Mouse (Mus musculus): ENCODE data around the gene Cdk4. TPM values are rescaled to one million over a fixed set of nuclear protein-coding genes. Genes with fewer than 3 reads are reported as not detected.
"Not testable (repeated sequence)": the region's sequence is repeated elsewhere in the genome, so short reads cannot be mapped to it uniquely, and the experiment has no call there.

Gene Cdk4
- total RNA-seq, 1 experiment from 2014 or later = 483 TPM

- peak; percentile 14 to 20; a peak in 2 of 4 replicates for ATAC-seq (replicated peaks in 1 of 2; ENCODE audit: insufficient read depth in 1 of 2, low FRiP score in 2 of 2, low TSS enrichment in 1 of 2, low read depth in 1 of 2, poor library complexity in 2 of 2, severe bottlenecking in 2 of 2)
These were observed 13.8 kb upstream of the Cdk4 start for GRCm38 (mm10) chr10:127049395-127050118.

DNA sequence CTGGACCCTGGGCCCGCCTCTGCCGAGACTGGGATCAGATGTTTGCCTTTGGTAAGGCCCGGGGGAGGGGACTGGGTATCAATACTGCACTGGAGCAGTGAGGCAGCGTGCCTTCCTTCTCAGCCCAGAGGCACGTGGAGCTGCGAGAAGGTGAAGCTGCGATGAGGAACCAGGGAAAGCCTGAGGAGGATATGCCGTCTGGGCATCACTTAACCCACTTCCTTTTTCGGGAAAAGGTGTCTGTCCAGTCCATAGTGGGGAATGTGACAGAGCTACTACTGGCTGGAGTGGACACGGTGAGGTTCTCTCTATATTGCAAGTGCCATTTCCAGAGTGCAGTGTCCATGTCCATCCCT lies 13.2 kb upstream of the Cdk4 start:
- ATAC-seq (replicated peaks in 1 of 2; ENCODE audit: insufficient read depth in 1 of 2, low FRiP score in 2 of 2, low TSS enrichment in 1 of 2, low read depth in 1 of 2, poor library complexity in 2 of 2, severe bottlenecking in 2 of 2) = peak; percentile 6 to 22; a peak in 2 of 4 replicates

DNA sequence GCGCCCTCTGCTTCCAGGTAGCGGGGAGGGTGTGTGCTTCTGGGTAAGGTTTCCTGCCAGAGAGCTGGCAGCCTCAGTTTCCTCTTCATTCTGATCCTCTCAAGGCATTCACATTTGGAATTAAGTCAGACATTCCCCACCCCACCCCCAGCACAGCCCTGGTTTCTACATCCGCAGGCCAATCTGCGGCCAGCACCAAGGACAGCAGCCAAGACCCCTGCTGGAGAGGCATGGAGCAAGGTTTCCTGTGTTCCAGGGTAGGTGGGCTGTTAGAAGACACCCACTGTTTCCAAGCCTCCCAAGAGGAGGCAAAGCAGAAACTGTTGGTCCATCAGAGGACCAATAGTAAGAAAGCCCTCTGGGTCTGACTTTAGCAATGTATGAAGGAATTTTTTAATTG lies 8.7 kb upstream of the Cdk4 start:
- no peak for ATAC-seq (replicated peaks in 1 of 2; ENCODE audit: insufficient read depth in 1 of 2, low FRiP score in 2 of 2, low TSS enrichment in 1 of 2, low read depth in 1 of 2, poor library complexity in 2 of 2, severe bottlenecking in 2 of 2)

GRCm38 (mm10) chr10:127055406-127055805 lies 7.9 kb upstream of the Cdk4 start:
- no peak for ATAC-seq (replicated peaks in 1 of 2; ENCODE audit: insufficient read depth in 1 of 2, low FRiP score in 2 of 2, low TSS enrichment in 1 of 2, low read depth in 1 of 2, poor library complexity in 2 of 2, severe bottlenecking in 2 of 2)

DNA sequence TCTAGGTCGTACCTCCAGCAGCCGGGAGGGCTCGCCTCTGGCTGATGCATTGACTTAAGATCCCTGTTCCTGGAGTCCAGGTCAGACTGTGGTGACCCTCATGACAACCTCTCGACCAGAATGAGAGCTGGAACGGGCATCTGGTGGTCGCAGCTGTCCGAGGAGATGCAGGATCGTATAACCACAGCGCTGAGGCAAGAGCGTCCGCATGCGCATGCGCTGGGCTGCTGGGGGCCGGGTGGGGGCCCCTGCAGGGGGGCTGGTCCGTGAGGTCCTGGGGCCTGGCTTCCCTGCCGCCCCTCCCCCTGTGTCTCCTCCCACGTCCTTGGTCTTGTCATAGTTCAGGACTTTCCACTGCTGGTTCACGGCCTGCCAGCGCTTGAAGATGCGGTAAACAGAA lies 6.8 kb upstream of the Cdk4 start:
- ATAC-seq (replicated peaks in 1 of 2; ENCODE audit: insufficient read depth in 1 of 2, low FRiP score in 2 of 2, low TSS enrichment in 1 of 2, low read depth in 1 of 2, poor library complexity in 2 of 2, severe bottlenecking in 2 of 2) = no peak

GRCm38 (mm10) chr10:127058161-127058560 lies 5.2 kb upstream of the Cdk4 start:
- peak; percentile 71 to 76 for ATAC-seq (replicated peaks in 1 of 2; ENCODE audit: insufficient read depth in 1 of 2, low FRiP score in 2 of 2, low TSS enrichment in 1 of 2, low read depth in 1 of 2, poor library complexity in 2 of 2, severe bottlenecking in 2 of 2)

DNA sequence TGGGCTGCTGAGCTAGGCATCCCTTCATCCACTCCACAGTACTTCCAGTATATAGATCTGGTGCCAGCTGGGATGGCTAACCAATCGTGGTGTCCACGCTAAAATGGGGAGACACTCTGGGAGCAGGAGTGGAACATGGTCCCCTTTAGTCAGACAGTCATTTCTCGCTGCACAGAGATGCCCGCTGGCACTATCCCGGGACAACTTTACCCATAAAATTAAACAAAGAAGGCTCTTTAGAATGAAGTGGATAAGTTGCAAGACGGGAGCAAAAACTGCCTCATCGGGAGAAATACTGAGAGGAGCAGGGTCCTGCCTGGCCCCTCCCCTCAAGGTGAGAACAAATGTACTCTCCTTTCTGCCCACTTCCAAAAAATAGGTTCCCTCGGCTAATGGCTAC lies 4.6 kb upstream of the Cdk4 start:
- ATAC-seq (replicated peaks in 1 of 2; ENCODE audit: insufficient read depth in 1 of 2, low FRiP score in 2 of 2, low TSS enrichment in 1 of 2, low read depth in 1 of 2, poor library complexity in 2 of 2, severe bottlenecking in 2 of 2) = no peak

GRCm38 (mm10) chr10:127059174-127059967 lies 4.0 kb upstream of the Cdk4 start:
- no peak for ATAC-seq (replicated peaks in 1 of 2; ENCODE audit: insufficient read depth in 1 of 2, low FRiP score in 2 of 2, low TSS enrichment in 1 of 2, low read depth in 1 of 2, poor library complexity in 2 of 2, severe bottlenecking in 2 of 2)

- ATAC-seq (replicated peaks in 1 of 2; ENCODE audit: insufficient read depth in 1 of 2, low FRiP score in 2 of 2, low TSS enrichment in 1 of 2, low read depth in 1 of 2, poor library complexity in 2 of 2, severe bottlenecking in 2 of 2) = no peak
These were observed 3.1 kb upstream of the Cdk4 start, which contains the start of gene March9 for GRCm38 (mm10) chr10:127059968-127060916. TSS of gene March9 (minus strand) at chr10:127060184.

DNA sequence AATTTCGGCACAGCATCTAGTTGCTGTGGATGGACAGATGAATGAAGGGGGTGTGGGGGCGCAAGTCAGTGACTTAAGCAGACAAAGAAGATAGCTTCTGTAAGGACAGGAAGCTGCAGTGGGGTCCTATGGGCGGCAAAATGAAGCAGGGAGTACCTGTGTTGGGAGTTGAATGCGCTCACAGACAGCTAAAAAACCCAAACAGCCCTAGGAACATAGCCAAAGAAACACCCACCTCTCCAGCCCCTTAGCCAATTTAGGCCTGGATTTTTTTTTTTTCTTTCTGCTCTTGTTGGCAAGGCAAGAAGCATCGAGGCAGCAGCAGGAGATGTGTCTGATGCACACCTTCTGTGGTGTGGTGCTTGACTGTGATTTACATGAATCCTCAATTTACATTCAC lies 2.2 kb upstream of the Cdk4 start:
- no peak for ATAC-seq (replicated peaks in 1 of 2; ENCODE audit: insufficient read depth in 1 of 2, low FRiP score in 2 of 2, low TSS enrichment in 1 of 2, low read depth in 1 of 2, poor library complexity in 2 of 2, severe bottlenecking in 2 of 2)

- no peak for ATAC-seq (replicated peaks in 1 of 2; ENCODE audit: insufficient read depth in 1 of 2, low FRiP score in 2 of 2, low TSS enrichment in 1 of 2, low read depth in 1 of 2, poor library complexity in 2 of 2, severe bottlenecking in 2 of 2)
These were observed 1.8 kb upstream of the Cdk4 start for GRCm38 (mm10) chr10:127061513-127061912.

GRCm38 (mm10) chr10:127062101-127062500 lies 1.2 kb upstream of the Cdk4 start:
- ATAC-seq (replicated peaks in 1 of 2; ENCODE audit: insufficient read depth in 1 of 2, low FRiP score in 2 of 2, low TSS enrichment in 1 of 2, low read depth in 1 of 2, poor library complexity in 2 of 2, severe bottlenecking in 2 of 2) = not testable (repeated sequence)

- ATAC-seq (replicated peaks in 1 of 2; ENCODE audit: insufficient read depth in 1 of 2, low FRiP score in 2 of 2, low TSS enrichment in 1 of 2, low read depth in 1 of 2, poor library complexity in 2 of 2, severe bottlenecking in 2 of 2) = no peak
These were observed 831 bp upstream of the Cdk4 start for GRCm38 (mm10) chr10:127062503-127062902.

GRCm38 (mm10) chr10:127063913-127064870 lies 858 bp downstream of the Cdk4 start:
- ATAC-seq (replicated peaks in 1 of 2; ENCODE audit: insufficient read depth in 1 of 2, low FRiP score in 2 of 2, low TSS enrichment in 1 of 2, low read depth in 1 of 2, poor library complexity in 2 of 2, severe bottlenecking in 2 of 2) = no peak

GRCm38 (mm10) chr10:127065981-127066380 lies 2.6 kb downstream of the Cdk4 start:
- no peak for ATAC-seq (replicated peaks in 1 of 2; ENCODE audit: insufficient read depth in 1 of 2, low FRiP score in 2 of 2, low TSS enrichment in 1 of 2, low read depth in 1 of 2, poor library complexity in 2 of 2, severe bottlenecking in 2 of 2)

GRCm38 (mm10) chr10:127066519-127067018 lies 3.2 kb downstream of the Cdk4 start:
- ATAC-seq (replicated peaks in 1 of 2; ENCODE audit: insufficient read depth in 1 of 2, low FRiP score in 2 of 2, low TSS enrichment in 1 of 2, low read depth in 1 of 2, poor library complexity in 2 of 2, severe bottlenecking in 2 of 2) = no peak

Data from hematopoietic stem cell, adult 5-6 weeks (primary cell).